Mouse (Mus musculus) retina, adult 2 months (tissue): ENCODE measurements around the gene Vmn1r121.
"Not testable (repeated sequence)": the region's sequence is repeated elsewhere in the genome, so short reads cannot be mapped to it uniquely, and the experiment has no call there.

ENCODE experiments used
- DNase-seq: peaks from one replicate; pipeline ENCODE4 v3.0.0-alpha.2; 2012; ENCODE audit warnings: low read depth, low spot score

Gene Vmn1r121

GRCm38 (mm10) chr7:21098413-21098812 is at the start of gene Vmn1r121:
TSS of gene Vmn1r121 (minus strand) at chr7:21098513.
- not testable (repeated sequence) for DNase-seq

GRCm38 (mm10) chr7:21134028-21134427 is 35.7 kb upstream of the Vmn1r121 start, which contains the start of gene Vmn1r122:
TSS of gene Vmn1r122 (minus strand) at chr7:21134128.
- not testable (repeated sequence) for DNase-seq

DNA sequence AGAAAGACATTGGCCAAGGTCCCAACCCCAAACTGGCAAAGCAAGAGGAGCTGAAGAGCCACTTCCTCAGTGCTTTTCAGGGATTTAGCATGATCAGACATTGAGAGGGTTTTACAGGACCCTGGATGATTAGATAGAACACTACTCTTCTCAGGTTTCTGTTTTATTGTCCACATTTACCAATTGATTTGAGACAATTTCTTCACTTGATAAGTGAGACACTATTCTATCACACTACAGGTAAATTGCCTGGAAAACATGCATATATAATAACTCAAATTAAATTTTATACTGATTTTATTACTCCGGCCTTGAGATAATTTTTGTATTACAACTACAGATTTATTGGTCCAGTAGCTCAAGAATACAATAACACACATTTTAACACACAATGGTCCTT is 44.6 kb downstream of the Vmn1r121 start, which contains the start of gene Vmn1r120:
Vmn1r120 (minus strand) TSS at position 101 of the 400 bp plus-strand sequence.
- DNase-seq = not testable (repeated sequence)
